Mouse (Mus musculus): ENCODE results near the gene Kcng3. TPM values are rescaled to one million over a fixed set of nuclear protein-coding genes. Genes with fewer than 3 reads are reported as not detected.

Kcng3 gene
- polyA plus RNA-seq, 1 experiment from 2014 or later, result not detected

- Histone ChIP-seq H3K27me3 (replicated peaks) (no peaks in the 10 kb centered on the region), H3K4me1 (no peaks in the 10 kb centered on the region), H3K4me2 (replicated peaks) (no peak overlapping the region), H3K36me3 (no peaks in the 10 kb centered on the region), H3K9ac (no peak overlapping the region), H3K27ac (no peak overlapping the region), H3K9me3 (no peaks in the 10 kb centered on the region), H3K4me3 (no peak overlapping the region)
- ATAC-seq (ENCODE audit: low FRiP score, low read depth), result no peak
- 90% methylated on average over 12 of the region's 12 CpGs for WGBS
These were observed 30.7 kb downstream of the Kcng3 start for GRCm38 (mm10) chr17:83600976-83601375.

DNA sequence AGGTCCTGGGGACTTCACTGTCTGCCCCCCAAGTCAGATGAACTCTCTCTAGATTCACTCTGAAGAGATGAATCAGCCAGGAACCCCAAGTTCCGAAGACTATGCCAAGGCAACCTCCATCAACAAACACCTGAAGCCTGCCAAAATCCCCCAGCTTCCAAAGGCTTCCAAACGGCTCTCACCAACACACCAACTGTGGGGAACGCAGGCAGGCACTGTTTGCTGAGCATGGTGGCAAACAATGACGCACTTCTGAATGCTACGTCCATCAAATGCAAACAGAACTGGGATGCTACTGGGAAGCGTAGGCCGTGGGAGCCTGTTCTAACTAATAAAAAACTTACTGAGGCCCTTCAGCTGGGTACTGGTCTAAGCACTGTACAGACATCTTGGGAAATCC is 35.7 kb downstream of the Kcng3 start:
- no peaks in the 10 kb centered on the region for H3K4me1 ChIP-seq
- no peaks in the 10 kb centered on the region for H3K27me3 ChIP-seq (replicated peaks)
- H3K9me3 ChIP-seq, result no peaks in the 10 kb centered on the region
- H3K9ac ChIP-seq, result no peak overlapping the region
- H3K27ac ChIP-seq, result no peak overlapping the region
- 87% methylated on average over 7 of the region's 7 CpGs for WGBS
- no peaks in the 10 kb centered on the region for H3K36me3 ChIP-seq
- no peak overlapping the region for H3K4me3 ChIP-seq
- ATAC-seq (ENCODE audit: low FRiP score, low read depth), result no peak
- H3K4me2 ChIP-seq (replicated peaks), result no peak overlapping the region

DNA sequence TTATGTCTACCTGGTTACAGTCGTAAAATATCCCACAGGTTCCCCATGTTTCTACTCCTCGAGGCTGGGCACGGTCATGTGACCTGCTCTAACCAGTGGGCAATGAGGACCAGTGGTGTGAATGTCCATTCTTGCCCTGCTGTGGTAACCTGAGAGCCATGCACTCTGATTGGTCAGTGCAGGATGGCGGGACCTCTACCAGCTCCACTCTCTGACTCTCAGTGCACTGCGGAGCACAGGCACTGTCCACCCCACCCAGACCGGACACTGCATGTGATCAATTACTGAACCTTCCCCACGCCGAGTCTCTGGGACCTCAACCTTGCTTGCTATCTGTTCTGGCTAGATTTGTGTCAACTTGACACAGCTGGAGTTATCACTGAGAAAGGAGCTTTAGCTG is 37.2 kb downstream of the Kcng3 start:
- no peaks in the 10 kb centered on the region for H3K9me3 ChIP-seq
- H3K4me3 ChIP-seq, result no peak overlapping the region
- H3K9ac ChIP-seq, result no peak overlapping the region
- no peak overlapping the region for H3K4me2 ChIP-seq (replicated peaks)
- H3K36me3 ChIP-seq, result no peaks in the 10 kb centered on the region
- no peaks in the 10 kb centered on the region for H3K4me1 ChIP-seq
- H3K27ac ChIP-seq, result no peak overlapping the region
- WGBS, result 84% methylated on average over 8 of the region's 8 CpGs
- ATAC-seq (ENCODE audit: low FRiP score, low read depth), result no peak
- H3K27me3 ChIP-seq (replicated peaks), result no peaks in the 10 kb centered on the region

DNA sequence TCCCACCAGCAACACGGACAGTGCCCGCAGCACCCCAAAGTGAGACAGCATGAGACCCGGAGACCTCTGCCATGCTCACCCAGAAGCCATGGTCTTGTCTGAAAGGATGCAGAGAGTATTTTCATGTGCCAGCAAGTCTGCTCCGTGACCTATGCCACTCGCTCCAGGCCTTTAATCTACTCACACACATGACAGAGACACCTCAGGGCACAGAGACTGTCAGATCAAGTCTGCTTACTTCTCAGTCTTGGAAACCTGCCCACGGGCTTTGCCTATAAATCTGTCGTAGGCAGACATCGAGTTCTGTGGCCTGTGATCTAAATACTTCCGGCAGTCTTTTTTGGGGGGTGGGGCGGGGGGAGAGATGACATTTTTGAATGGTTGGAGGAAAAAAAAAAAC is 38.3 kb downstream of the Kcng3 start:
- no peak overlapping the region for H3K9ac ChIP-seq
- no peaks in the 10 kb centered on the region for H3K4me1 ChIP-seq
- no peak overlapping the region for H3K4me3 ChIP-seq
- WGBS, result 76% methylated on average over 10 of the region's 10 CpGs
- H3K4me2 ChIP-seq (replicated peaks), result no peak overlapping the region
- H3K27me3 ChIP-seq (replicated peaks), result no peaks in the 10 kb centered on the region
- no peaks in the 10 kb centered on the region for H3K36me3 ChIP-seq
- H3K9me3 ChIP-seq, result no peaks in the 10 kb centered on the region
- ATAC-seq (ENCODE audit: low FRiP score, low read depth), result no peak
- no peak overlapping the region for H3K27ac ChIP-seq

DNA sequence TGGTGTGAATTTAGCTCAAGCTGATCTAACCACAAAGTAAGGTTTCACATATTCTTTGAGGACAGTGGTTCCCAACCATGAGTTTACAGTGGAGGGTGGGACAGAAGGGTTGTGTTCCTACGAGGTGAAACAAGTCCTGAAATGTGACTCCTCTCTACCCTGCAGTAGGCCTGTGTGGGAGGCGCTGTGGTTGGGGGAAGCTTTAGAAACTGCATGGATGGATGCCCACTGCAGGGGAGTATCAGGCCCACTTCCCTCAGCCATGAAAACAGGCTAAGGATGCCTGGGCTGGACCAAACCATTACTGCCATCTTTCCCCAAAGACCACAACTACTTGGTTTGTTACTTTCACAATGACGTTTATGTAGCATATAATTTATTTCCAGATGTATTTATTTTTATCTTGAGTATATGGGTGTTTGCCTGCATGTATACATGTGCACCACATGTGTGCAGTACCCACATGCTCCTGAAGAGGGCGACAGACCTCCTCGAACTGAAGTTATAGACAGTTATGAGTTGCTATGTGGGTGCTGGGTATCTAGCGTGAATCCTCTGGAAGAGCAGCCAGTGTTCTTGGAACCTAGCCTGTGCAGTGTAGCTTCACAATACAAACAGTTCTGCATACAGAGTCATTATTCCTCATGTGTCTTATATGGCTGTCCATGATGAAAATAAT is 42.9 kb downstream of the Kcng3 start:
- no peak overlapping the region for H3K4me2 ChIP-seq (replicated peaks)
- no peak overlapping the region for H3K4me3 ChIP-seq
- no peaks in the 10 kb centered on the region for H3K9me3 ChIP-seq
- no peak overlapping the region for H3K9ac ChIP-seq
- 83% methylated on average over 6 of the region's 6 CpGs for WGBS
- H3K27ac ChIP-seq, result no peak overlapping the region
- ATAC-seq (ENCODE audit: low FRiP score, low read depth), result no peak
- no peaks in the 10 kb centered on the region for H3K4me1 ChIP-seq
- no peaks in the 10 kb centered on the region for H3K27me3 ChIP-seq (replicated peaks)
- H3K36me3 ChIP-seq, result no peaks in the 10 kb centered on the region

DNA sequence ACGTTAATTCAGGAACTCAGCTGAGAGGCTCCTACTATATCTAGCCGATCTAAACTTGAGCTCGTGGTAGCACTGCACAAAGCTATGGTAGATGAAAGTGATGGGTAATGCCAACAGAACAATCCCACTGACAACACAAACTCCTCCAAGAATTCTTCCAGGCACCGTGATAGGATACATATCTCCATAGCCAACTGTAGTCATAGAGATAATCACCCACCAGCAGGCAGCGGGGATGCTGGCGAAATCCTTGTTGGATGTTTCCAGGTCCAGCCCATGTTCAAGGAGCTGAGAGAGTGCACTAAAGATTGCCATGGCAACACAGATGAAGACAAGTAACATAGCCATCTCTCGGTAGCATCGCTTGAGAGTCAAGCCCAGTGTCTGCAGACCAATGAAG is 44.0 kb downstream of the Kcng3 start:
- no peak for ATAC-seq (ENCODE audit: low FRiP score, low read depth)
- Histone ChIP-seq H3K27ac (no peak overlapping the region), H3K36me3 (no peaks in the 10 kb centered on the region), H3K4me1 (no peaks in the 10 kb centered on the region), H3K9ac (no peak overlapping the region), H3K27me3 (replicated peaks) (no peaks in the 10 kb centered on the region), H3K4me2 (replicated peaks) (no peak overlapping the region), H3K9me3 (no peaks in the 10 kb centered on the region), H3K4me3 (no peak overlapping the region)
- WGBS, result 97% methylated on average over 8 of the region's 8 CpGs

DNA sequence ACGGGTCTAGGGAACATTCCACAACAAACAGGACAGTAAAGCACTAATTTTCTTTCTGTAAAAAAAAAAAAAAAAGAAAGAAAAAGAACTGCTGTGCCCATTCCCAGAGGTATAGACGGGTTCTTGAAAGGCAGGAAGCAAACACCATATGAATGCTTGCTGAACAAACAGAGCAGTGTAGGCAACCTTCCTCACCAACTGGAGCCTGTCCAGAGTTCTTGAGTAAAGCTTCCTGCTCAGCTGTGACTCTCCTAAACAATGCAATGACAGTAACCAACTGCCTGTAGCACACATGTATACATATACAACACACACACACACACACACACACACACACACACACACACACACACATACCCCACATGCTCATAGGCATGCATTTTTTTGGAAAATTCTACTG is 49.1 kb downstream of the Kcng3 start:
- no peak overlapping the region for H3K4me3 ChIP-seq
- no peaks in the 10 kb centered on the region for H3K4me1 ChIP-seq
- no peak overlapping the region for H3K9ac ChIP-seq
- ATAC-seq (ENCODE audit: low FRiP score, low read depth), result no peak
- no peak overlapping the region for H3K4me2 ChIP-seq (replicated peaks)
- H3K27me3 ChIP-seq (replicated peaks), result no peaks in the 10 kb centered on the region
- no peak overlapping the region for H3K27ac ChIP-seq
- no peaks in the 10 kb centered on the region for H3K36me3 ChIP-seq
- no peaks in the 10 kb centered on the region for H3K9me3 ChIP-seq
- WGBS, result 78% methylated on average over 2 of the region's 2 CpGs

- no peak overlapping the region for H3K4me2 ChIP-seq (replicated peaks)
- 97% methylated on average over 5 of the region's 5 CpGs for WGBS
- H3K9me3 ChIP-seq, result no peaks in the 10 kb centered on the region
- no peak overlapping the region for H3K4me3 ChIP-seq
- H3K9ac ChIP-seq, result no peak overlapping the region
- H3K27ac ChIP-seq, result no peak overlapping the region
- no peaks in the 10 kb centered on the region for H3K27me3 ChIP-seq (replicated peaks)
- no peaks in the 10 kb centered on the region for H3K36me3 ChIP-seq
- no peaks in the 10 kb centered on the region for H3K4me1 ChIP-seq
- ATAC-seq (ENCODE audit: low FRiP score, low read depth), result no peak
These were observed 51.0 kb downstream of the Kcng3 start for GRCm38 (mm10) chr17:83580734-83581133.

GRCm38 (mm10) chr17:83576810-83577371 is 54.8 kb downstream of the Kcng3 start:
- Histone ChIP-seq H3K36me3 (no peaks in the 10 kb centered on the region), H3K27ac (no peak overlapping the region), H3K4me3 (no peak overlapping the region), H3K4me2 (replicated peaks) (no peak overlapping the region), H3K9ac (no peak overlapping the region), H3K4me1 (no peaks in the 10 kb centered on the region), H3K27me3 (replicated peaks) (no peaks in the 10 kb centered on the region), H3K9me3 (no peaks in the 10 kb centered on the region)
- 95% methylated on average over 11 of the region's 11 CpGs for WGBS
- no peak for ATAC-seq (ENCODE audit: low FRiP score, low read depth)

GRCm38 (mm10) chr17:83574615-83575014 is 57.1 kb downstream of the Kcng3 start:
- Histone ChIP-seq H3K9me3 (no peaks in the 10 kb centered on the region), H3K4me2 (replicated peaks) (no peak overlapping the region), H3K4me3 (no peak overlapping the region), H3K27ac (no peak overlapping the region), H3K27me3 (replicated peaks) (no peaks in the 10 kb centered on the region), H3K4me1 (no peaks in the 10 kb centered on the region), H3K9ac (no peak overlapping the region), H3K36me3 (no peaks in the 10 kb centered on the region)
- no peak for ATAC-seq (ENCODE audit: low FRiP score, low read depth)
- 88% methylated on average over 8 of the region's 8 CpGs for WGBS

DNA sequence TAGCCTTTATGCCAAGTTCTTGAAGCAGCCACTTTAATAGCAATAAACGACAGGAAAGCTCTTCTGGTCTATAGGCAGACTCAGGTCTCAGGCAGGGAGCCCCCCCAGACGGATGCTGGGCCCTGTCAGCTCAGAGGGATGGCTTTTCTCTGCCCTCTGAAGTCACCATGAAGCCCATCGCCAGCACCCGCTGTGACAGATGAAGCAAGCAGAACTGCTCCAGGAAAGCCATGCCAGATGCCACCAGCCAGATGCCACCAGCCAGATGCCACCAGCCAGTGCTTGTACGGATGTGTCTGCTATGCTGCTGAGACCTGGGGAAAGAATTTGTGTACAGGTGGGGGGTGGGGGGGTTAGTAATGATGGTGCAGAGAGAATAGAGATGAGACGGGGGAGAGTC is 58.6 kb downstream of the Kcng3 start:
- H3K36me3 ChIP-seq, result no peaks in the 10 kb centered on the region
- H3K9ac ChIP-seq, result no peak overlapping the region
- H3K27ac ChIP-seq, result no peak overlapping the region
- 53% methylated on average over 6 of the region's 6 CpGs for WGBS
- ATAC-seq (ENCODE audit: low FRiP score, low read depth), result no peak
- no peak overlapping the region for H3K4me3 ChIP-seq
- no peaks in the 10 kb centered on the region for H3K4me1 ChIP-seq
- H3K4me2 ChIP-seq (replicated peaks), result no peak overlapping the region
- H3K9me3 ChIP-seq, result no peaks in the 10 kb centered on the region
- no peaks in the 10 kb centered on the region for H3K27me3 ChIP-seq (replicated peaks)

DNA sequence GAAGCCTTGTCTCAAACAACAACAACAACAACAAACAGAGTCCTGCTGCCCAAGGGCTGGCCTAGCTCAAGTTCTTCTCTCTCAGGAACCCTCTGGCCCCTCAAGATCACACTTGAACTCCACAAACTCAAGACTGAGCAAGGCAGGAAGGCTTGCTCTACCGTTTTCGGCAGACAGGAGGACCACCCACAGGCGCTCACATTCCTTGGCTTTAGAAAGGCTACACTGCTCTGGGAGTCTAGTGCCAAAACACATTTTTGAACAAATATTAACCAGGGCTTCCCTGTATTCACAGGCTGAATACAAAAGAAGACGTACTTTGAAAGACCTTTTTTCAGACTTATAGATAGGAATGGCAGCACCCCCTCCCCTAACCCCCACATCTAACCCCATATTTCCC is 59.3 kb downstream of the Kcng3 start:
- no peaks in the 10 kb centered on the region for H3K27me3 ChIP-seq (replicated peaks)
- no peaks in the 10 kb centered on the region for H3K4me1 ChIP-seq
- no peak overlapping the region for H3K4me2 ChIP-seq (replicated peaks)
- no peaks in the 10 kb centered on the region for H3K9me3 ChIP-seq
- 46% methylated on average over 4 of the region's 4 CpGs for WGBS
- no peak overlapping the region for H3K9ac ChIP-seq
- H3K36me3 ChIP-seq, result no peaks in the 10 kb centered on the region
- H3K27ac ChIP-seq, result no peak overlapping the region
- no peak for ATAC-seq (ENCODE audit: low FRiP score, low read depth)
- H3K4me3 ChIP-seq, result no peak overlapping the region

DNA sequence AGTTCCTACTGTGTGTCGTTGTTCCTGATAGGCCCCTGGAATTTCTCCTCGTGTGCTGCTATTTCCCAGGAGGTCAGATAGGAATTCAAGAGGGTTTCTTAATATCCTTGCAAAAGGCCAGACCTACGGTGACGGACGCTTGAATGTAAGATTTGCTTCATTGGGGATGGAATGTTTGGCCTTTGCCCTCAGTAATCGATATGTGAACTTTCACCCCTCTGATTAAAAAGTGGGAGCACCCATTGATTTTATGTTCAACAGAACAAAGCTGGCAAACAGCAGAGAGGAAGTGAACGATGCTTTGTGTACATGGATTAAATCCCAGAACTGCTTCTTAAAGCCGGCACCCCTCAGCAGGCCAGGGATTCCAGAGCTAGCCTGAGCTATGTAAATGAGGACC is 64.3 kb downstream of the Kcng3 start:
- no peak overlapping the region for H3K27ac ChIP-seq

More for the DNA sequence above, 64.3 kb downstream of the Kcng3 start:
- ATAC-seq (ENCODE audit: low FRiP score, low read depth), result no peak
- Histone ChIP-seq H3K4me1 (no peaks in the 10 kb centered on the region), H3K27me3 (replicated peaks) (no peaks in the 10 kb centered on the region), H3K4me3 (no peak overlapping the region), H3K9ac (no peak overlapping the region), H3K4me2 (replicated peaks) (no peak overlapping the region), H3K9me3 (no peaks in the 10 kb centered on the region), H3K36me3 (no peaks in the 10 kb centered on the region)
- WGBS, result 51% methylated on average over 8 of the region's 8 CpGs

Data from neural tube, embryonic 12.5 days (tissue).